Mouse (Mus musculus): ENCODE measurements around the gene Fam133b.
A peak's percentile ranks its signal among the peaks of the same experiment; 100 is the strongest.
"Not testable (repeated sequence)": the region's sequence is repeated elsewhere in the genome, so short reads cannot be mapped to it uniquely, and the experiment has no call there.

Fam133b gene

DNA sequence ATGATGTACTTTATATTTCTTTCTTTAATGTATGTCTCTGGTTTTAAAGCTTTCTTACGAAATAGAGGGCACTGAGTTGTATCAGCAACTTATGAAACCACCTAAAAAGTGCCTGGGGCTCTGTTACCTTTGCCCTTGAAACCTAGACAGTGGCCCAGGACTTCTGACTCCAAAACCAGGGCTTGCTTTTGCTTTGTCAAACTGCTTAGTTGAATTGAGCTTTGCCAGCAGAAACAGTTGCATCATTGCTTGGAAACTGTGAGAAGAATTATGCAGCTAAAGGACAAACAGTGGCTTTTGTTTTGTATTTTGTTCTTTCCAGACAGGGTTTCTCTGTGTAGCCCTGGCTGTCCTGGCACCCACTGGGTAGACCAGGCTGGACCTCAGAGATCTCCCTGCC, 56.7 kb downstream of the Fam133b start:
- DNase-seq = peak in 1 of 2 experiments; percentile 42

DNA sequence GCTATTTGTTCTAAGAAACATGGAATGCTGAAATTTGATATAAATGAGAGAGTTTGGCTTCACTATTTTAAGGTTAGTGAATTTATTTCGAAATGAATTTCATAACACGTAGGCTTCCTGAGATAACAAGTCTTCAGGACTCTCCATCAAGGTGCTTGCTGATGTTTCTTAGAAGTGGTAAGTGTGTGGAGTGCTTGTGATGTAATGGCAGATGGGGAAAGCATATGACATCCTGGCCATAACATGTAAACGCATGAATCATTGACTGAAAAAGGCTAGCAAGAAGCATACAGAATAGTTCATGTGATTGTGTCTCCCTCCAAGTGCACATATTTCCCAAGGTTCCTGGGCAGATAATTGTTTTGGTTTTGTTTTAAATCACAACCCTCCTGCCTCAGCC, 57.2 kb downstream of the Fam133b start:
- no peak for DNase-seq

DNA sequence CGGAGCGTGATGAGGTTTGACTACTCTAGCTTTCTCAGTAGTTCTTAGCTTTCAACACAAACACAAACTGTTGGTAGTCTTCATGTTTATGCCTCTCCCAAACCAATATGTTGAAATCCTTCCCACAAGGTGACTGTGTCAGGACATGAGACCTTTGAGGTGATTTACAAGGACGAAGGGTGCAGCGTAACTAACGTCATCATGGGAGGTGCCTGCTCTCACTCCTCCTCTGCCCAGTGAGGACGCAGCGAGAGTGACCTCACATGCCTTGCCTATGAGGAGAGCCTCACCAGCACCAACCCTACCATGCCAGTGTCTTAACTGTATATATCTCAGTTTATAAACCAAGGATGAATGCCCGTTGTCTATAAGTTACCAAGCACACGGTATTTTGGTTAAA, 63.5 kb downstream of the Fam133b start:
- no peak for DNase-seq

DNA sequence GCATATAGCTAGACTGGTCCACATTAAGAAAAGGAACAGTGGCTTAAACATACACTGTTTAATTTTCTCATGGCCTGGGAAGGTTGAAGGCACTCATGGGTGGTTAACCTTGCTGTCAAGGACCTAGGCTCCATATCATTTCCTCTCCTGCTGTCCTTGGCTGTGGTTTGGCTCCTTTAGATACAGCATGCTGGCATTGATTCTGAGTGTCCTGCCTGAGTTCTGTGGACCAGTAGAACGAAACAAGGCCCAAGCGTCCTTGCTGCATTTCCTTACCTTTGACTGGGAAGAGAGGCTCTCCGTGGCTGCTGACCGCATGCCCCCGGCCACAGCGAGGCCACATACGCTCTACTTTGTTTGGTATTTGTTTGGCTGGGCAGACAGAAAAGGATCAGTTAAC, 65.6 kb downstream of the Fam133b start:
- no peak for DNase-seq

DNA sequence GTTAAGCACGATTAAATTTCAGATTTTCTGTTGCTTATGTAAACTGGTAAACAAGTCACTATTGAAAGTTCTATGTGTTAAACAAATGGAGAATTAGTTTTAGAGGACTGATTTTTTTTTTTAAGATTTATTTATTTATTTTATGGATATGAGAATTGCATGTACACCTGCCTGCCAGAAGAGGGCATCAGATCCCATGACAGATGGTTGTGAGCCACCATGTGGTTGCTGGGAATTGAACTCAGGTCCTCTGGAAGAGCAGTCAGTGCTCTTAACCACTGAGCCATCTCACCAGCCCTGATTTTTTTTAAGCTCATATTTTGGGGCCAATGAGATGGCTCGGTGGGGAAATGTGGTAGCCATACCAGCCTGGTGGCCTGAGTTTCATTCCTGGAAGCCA, 68.2 kb downstream of the Fam133b start:
- not testable (repeated sequence) for DNase-seq
